18 mouse cellular contexts compared by ENCODE assay signal in genomic region chr5:146944568-146944967, GRCm38 (mm10). TPM values are rescaled to one million over a fixed set of nuclear protein-coding genes. Genes with fewer than 3 reads are reported as not detected.
DNase-seq lines count a peak whose midpoint lies in the region; ATAC-seq and TF ChIP-seq lines count a peak whose summit lies in the region.
"Had no signal": no experiment of that assay in that cellular context is flagged by ENCODE, and none has a peak within 500 bp of the region (broad histone marks: within the 10 kb centered on the region; RNA-seq: fewer than 3 reads in every experiment).

No protein-coding gene starts in this region.

- H3K27me3 ChIP-seq in hindbrain, postnatal 0 days (ENCODE audit: insufficient read depth, low read length): no peaks in the 10 kb centered on the region
- H3K27me3 ChIP-seq in hindbrain, embryonic 13.5 days: 0 out of 2 replicates have a peak, but pooled peaks cover 5% of the 10 kb centered on the region
- no peaks in the 10 kb centered on the region for H3K27me3 ChIP-seq in midbrain, postnatal 0 days (ENCODE audit: insufficient read depth, low read length)
- H3K27me3 ChIP-seq in midbrain, embryonic 15.5 days (replicated peaks): 0 out of 2 replicates have a peak, but pooled peaks cover 6% of the 10 kb centered on the region
- H3K27me3 ChIP-seq in limb, embryonic 10.5 days (ENCODE audit: low read depth, poor library complexity, severe bottlenecking): no peaks in the 10 kb centered on the region
- H3K27me3 ChIP-seq: embryonic facial prominence, embryonic 15.5 days; limb, embryonic 15.5 days had no signal

- no peak overlapping the region for H3K4me3 ChIP-seq in hindbrain, postnatal 0 days (ENCODE audit: low read length)
- no peak overlapping the region for H3K4me3 ChIP-seq in hindbrain, embryonic 13.5 days
- H3K4me3 ChIP-seq in midbrain, postnatal 0 days (ENCODE audit: low read depth, low read length): no peak overlapping the region
- no peak overlapping the region for H3K4me3 ChIP-seq in midbrain, embryonic 15.5 days
- H3K4me3 ChIP-seq in embryonic fibroblast, embryonic 13.5 days (ENCODE audit: insufficient read depth, low read length): no peak overlapping the region
- no peak overlapping the region for H3K4me3 ChIP-seq in limb, embryonic 10.5 days
- H3K4me3 ChIP-seq: embryonic facial prominence, embryonic 15.5 days; limb, embryonic 15.5 days had no signal

- ATAC-seq in hindbrain, postnatal 0 days: no peak
- ATAC-seq in hindbrain, embryonic 13.5 days (ENCODE audit: low FRiP score): no peak
- ATAC-seq in midbrain, postnatal 0 days (ENCODE audit: low FRiP score): no peak
- ATAC-seq in midbrain, embryonic 15.5 days (replicated peaks): no peak
- no peak for ATAC-seq in cerebellum, adult (ENCODE audit: insufficient number of reproducible peaks, low FRiP score, low TSS enrichment)
- ATAC-seq: forebrain, postnatal 0 days; inflammation-experienced regulatory T-cells, adult 6 months had no signal

- no peak for TF ChIP-seq POLR2A in embryonic fibroblast, embryonic 13.5 days (IDR thresholded peaks at IDR 0.05; ENCODE audit: low read depth, low read length)

- peaks cover 5% of the 10 kb centered on the region; the same call in 1 of the 2 replicates for H3K4me1 ChIP-seq in hindbrain, postnatal 0 days (ENCODE audit: insufficient read depth, low read length)
- H3K4me1 ChIP-seq in hindbrain, embryonic 13.5 days (replicated peaks): peaks cover 11% of the 10 kb centered on the region
- H3K4me1 ChIP-seq in midbrain, postnatal 0 days (ENCODE audit: insufficient read depth, low read length): 0 out of 2 replicates have a peak, but pooled peaks cover under 1% of the 10 kb centered on the region
- H3K4me1 ChIP-seq in midbrain, embryonic 15.5 days: peaks cover 10% of the 10 kb centered on the region
- H3K4me1 ChIP-seq in embryonic fibroblast, embryonic 13.5 days (ENCODE audit: control insufficient read depth, insufficient read depth, low read length): peaks cover 4% of the 10 kb centered on the region
- H3K4me1 ChIP-seq in limb, embryonic 10.5 days: peaks cover 22% of the 10 kb centered on the region

- no peaks in the 10 kb centered on the region for H3K36me3 ChIP-seq in hindbrain, postnatal 0 days (ENCODE audit: insufficient read depth, low read length)
- no peaks in the 10 kb centered on the region for H3K36me3 ChIP-seq in hindbrain, embryonic 13.5 days
- H3K36me3 ChIP-seq in midbrain, postnatal 0 days (ENCODE audit: insufficient read depth, low read length): no peaks in the 10 kb centered on the region
- H3K36me3 ChIP-seq in midbrain, embryonic 15.5 days (replicated peaks): no peaks in the 10 kb centered on the region
- H3K36me3 ChIP-seq in limb, embryonic 10.5 days: no peaks in the 10 kb centered on the region
- H3K36me3 ChIP-seq: embryonic facial prominence, embryonic 15.5 days; limb, embryonic 15.5 days had no signal

- 94% methylated on average over 2 of the region's 2 CpGs for WGBS in hindbrain, postnatal 0 days
- WGBS in hindbrain, embryonic 13.5 days: 94% methylated on average over 2 of the region's 2 CpGs
- 98% methylated on average over 2 of the region's 2 CpGs for WGBS in midbrain, postnatal 0 days
- WGBS in midbrain, embryonic 15.5 days: 99% methylated on average over 2 of the region's 2 CpGs
- 98% methylated on average over 2 of the region's 2 CpGs for WGBS in limb, embryonic 10.5 days

- H3K27ac ChIP-seq in hindbrain, postnatal 0 days: no peak overlapping the region
- no peak overlapping the region for H3K27ac ChIP-seq in hindbrain, embryonic 13.5 days
- H3K27ac ChIP-seq in midbrain, postnatal 0 days (ENCODE audit: low read depth, low read length): no peak overlapping the region
- H3K27ac ChIP-seq in midbrain, embryonic 15.5 days: no peak overlapping the region
- no peak overlapping the region for H3K27ac ChIP-seq in embryonic fibroblast, embryonic 13.5 days (ENCODE audit: insufficient read depth, low read length)
- H3K27ac ChIP-seq in limb, embryonic 10.5 days: no peak overlapping the region
- H3K27ac ChIP-seq: embryonic facial prominence, embryonic 15.5 days; limb, embryonic 15.5 days; macrophage had no signal

- DNase-seq in hindbrain, postnatal 0 days (ENCODE audit: low spot score): no peak
- no peak for DNase-seq in midbrain, postnatal 0 days (ENCODE audit: low spot score)
- DNase-seq in urinary bladder, adult 18-20 months (ENCODE audit: low spot score in 2 of 2): no peak
- DNase-seq in limb, embryonic 10.5 days (ENCODE audit: low spot score): no peak
- DNase-seq: adrenal gland, postnatal 14 days; cerebellum, adult 11 months; forebrain, postnatal 0 days; heart, adult 18-20 months; heart, postnatal 14 days; kidney, postnatal 4 days had no signal

- peak; percentile 26 for TF ChIP-seq CTCF in hindbrain, postnatal 0 days (IDR thresholded peaks at IDR 0.05; ENCODE audit: low read depth)
- TF ChIP-seq CTCF in midbrain, postnatal 0 days (IDR thresholded peaks at IDR 0.05): peak; percentile 25
- TF ChIP-seq CTCF in embryonic fibroblast, embryonic 13.5 days (IDR thresholded peaks at IDR 0.05; ENCODE audit: borderline replicate concordance, insufficient read depth, low read length): 0 out of 2 replicates have a peak, but pooled peaks have one; percentile 22

- no peak overlapping the region for H3K4me2 ChIP-seq in hindbrain, postnatal 0 days (ENCODE audit: low read depth, low read length)
- H3K4me2 ChIP-seq in hindbrain, embryonic 13.5 days: no peak overlapping the region
- no peak overlapping the region for H3K4me2 ChIP-seq in midbrain, postnatal 0 days (ENCODE audit: low read depth, low read length, poor library complexity, severe bottlenecking)
- no peak overlapping the region for H3K4me2 ChIP-seq in midbrain, embryonic 15.5 days
- H3K4me2 ChIP-seq: embryonic facial prominence, embryonic 15.5 days; limb, embryonic 15.5 days had no signal

- no peak overlapping the region for H3K9ac ChIP-seq in hindbrain, postnatal 0 days (replicated peaks; ENCODE audit: low read length)
- H3K9ac ChIP-seq in hindbrain, embryonic 13.5 days: no peak overlapping the region
- no peak overlapping the region for H3K9ac ChIP-seq in midbrain, postnatal 0 days (replicated peaks; ENCODE audit: low read length, poor library complexity, severe bottlenecking)
- H3K9ac ChIP-seq in midbrain, embryonic 15.5 days: no peak overlapping the region
- H3K9ac ChIP-seq: embryonic facial prominence, embryonic 15.5 days; forebrain, postnatal 0 days; limb, embryonic 15.5 days had no signal

- no peaks in the 10 kb centered on the region for H3K9me3 ChIP-seq in hindbrain, postnatal 0 days (ENCODE audit: low read length)
- H3K9me3 ChIP-seq in hindbrain, embryonic 13.5 days: no peaks in the 10 kb centered on the region
- no peaks in the 10 kb centered on the region for H3K9me3 ChIP-seq in midbrain, postnatal 0 days (ENCODE audit: low read length)
- no peaks in the 10 kb centered on the region for H3K9me3 ChIP-seq in midbrain, embryonic 15.5 days
- H3K9me3 ChIP-seq in limb, embryonic 10.5 days (replicated peaks): no peaks in the 10 kb centered on the region
- H3K9me3 ChIP-seq: embryonic facial prominence, embryonic 15.5 days; limb, embryonic 15.5 days had no signal

RNA-seq across cellular contexts. Expression of gene Gtf3a, which starts 3.9 kb away (rescaled TPM):
- 53.3 and 71.5 TPM in 2 replicates for total RNA-seq in hindbrain, postnatal 0 days (2014; rRNA removed)
- polyA plus RNA-seq in hindbrain, postnatal 0 days (2015; fragmentation: Nextera tagmentation; extraction: Ambion mirVana): 94.0 and 96.6 TPM in 2 replicates
- polyA plus RNA-seq in hindbrain, embryonic 13.5 days (2015; fragmentation: Nextera tagmentation; extraction: Ambion mirVana): 99.5 and 102 TPM in 2 replicates
- 61.3 and 64.8 TPM in 2 replicates for total RNA-seq in midbrain, postnatal 0 days (2014; rRNA removed)
- 102 and 104 TPM in 2 replicates for polyA plus RNA-seq in midbrain, postnatal 0 days (2015; fragmentation: Nextera tagmentation; extraction: Ambion mirVana)
- 110 and 116 TPM in 2 replicates for polyA plus RNA-seq in midbrain, embryonic 15.5 days (2015; fragmentation: Nextera tagmentation; extraction: Ambion mirVana)
- polyA plus RNA-seq in embryonic fibroblast, embryonic 13.5 days (2011; ENCODE audit: insufficient read length, low read depth, missing spikeins): 33.1 and 40.5 TPM in 2 replicates
- polyA plus RNA-seq in limb, embryonic 10.5 days (2016; fragmentation: Nextera tagmentation; extraction: Ambion mirVana): 141 and 159 TPM in 2 replicates

RNA-seq across cellular contexts. Expression of gene Mtif3, which starts 19.0 kb away (rescaled TPM):
- total RNA-seq in hindbrain, postnatal 0 days (2014; rRNA removed): 9.9 and 11.7 TPM in 2 replicates
- polyA plus RNA-seq in hindbrain, postnatal 0 days (2015; fragmentation: Nextera tagmentation; extraction: Ambion mirVana): 20.3 and 21.1 TPM in 2 replicates
- 24.7 and 26.5 TPM in 2 replicates for polyA plus RNA-seq in hindbrain, embryonic 13.5 days (2015; fragmentation: Nextera tagmentation; extraction: Ambion mirVana)
- total RNA-seq in midbrain, postnatal 0 days (2014; rRNA removed): 15.8 and 25.8 TPM in 2 replicates
- 17.1 and 20.5 TPM in 2 replicates for polyA plus RNA-seq in midbrain, postnatal 0 days (2015; fragmentation: Nextera tagmentation; extraction: Ambion mirVana)
- polyA plus RNA-seq in midbrain, embryonic 15.5 days (2015; fragmentation: Nextera tagmentation; extraction: Ambion mirVana): 28.3 and 28.9 TPM in 2 replicates
- 10.2 and 10.4 TPM in 2 replicates for polyA plus RNA-seq in embryonic fibroblast, embryonic 13.5 days (2011; ENCODE audit: insufficient read length, low read depth, missing spikeins)
- 19.1 and 21.0 TPM in 2 replicates for polyA plus RNA-seq in limb, embryonic 10.5 days (2016; fragmentation: Nextera tagmentation; extraction: Ambion mirVana)
